Mouse (Mus musculus) left cerebral cortex, adult 8-10 months (tissue): ENCODE data around the gene Tomm22. TPM values are rescaled to one million over a fixed set of nuclear protein-coding genes. Genes with fewer than 3 reads are reported as not detected.

ENCODE experiments used
- DNase-seq, 2 experiments: peaks; one replicate each; pipeline ENCODE4 v3.0.0; 2022; ENCODE audit warnings: low spot score in 2 of 2
- total RNA-seq, 4 experiments: library from RNA; stranded (reverse); gene quantifications; 2 replicates each; pipeline ENCODE4 v1.2.4; 2022

The Tomm22 gene
- total RNA-seq, 4 experiments from 2014 or later: 87.9 to 109 (median 103) TPM

DNA sequence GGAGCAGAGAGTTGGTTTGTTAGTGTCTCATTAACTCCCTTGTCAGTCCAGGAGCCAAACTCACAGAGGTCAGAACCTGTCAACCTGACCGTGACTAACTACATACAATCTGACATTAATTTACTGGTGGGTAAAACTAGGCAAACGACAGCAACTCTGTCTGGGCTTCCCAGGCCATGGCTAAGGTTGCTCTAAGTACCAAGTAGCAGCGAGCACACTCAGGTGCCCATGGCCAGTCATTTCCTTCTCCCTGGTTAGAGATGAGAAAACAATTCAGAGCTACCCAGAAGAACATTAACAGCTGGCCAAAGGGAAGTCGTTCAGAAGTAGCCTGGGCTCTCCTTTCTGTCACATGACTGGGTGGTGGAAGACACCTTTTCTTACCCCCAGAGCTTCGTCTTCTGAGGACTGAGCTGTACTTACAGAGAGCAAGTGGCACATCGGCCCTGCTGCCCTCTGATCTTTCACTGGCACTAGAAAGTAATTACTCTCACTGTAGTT lies 14.5 kb downstream of the Tomm22 start:
- DNase-seq: no peak

DNA sequence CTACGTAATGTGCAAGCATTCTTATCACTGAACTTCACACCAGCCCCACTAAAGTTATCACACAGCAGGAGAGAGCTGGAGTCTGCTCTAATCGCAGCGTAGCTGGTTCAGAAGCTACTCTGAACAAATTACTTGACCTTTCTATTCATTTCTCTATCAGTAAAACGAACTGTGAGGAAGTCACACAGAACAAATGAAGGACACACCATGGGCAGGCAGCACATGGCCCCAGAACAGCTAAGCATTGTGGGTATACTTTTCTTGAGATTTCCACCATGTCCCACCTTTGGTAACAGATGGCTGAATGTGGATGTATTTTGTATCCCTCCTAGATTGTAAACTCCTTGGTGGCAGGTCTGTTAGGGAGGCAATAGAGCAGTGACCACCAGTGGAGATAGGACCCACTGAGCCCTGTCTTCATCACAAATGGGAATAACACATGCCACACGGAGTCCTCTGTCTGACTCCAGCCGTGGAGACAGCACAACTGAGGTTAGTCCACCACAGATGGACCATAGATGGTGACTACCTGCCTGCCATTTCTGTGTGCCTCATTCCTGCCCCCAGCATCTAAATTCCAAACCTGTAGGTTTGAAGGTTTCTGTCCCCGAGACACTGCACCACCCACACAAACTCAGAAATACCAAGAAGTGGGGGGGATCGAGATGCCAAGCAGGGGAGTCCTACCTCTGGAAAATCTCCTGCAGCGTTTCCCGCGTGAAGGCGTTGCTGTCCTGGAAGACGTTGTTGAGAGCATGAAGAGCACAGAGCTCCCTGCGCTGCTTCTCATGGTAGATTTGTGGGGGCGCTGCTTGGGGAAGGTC lies 15.6 kb downstream of the Tomm22 start:
- no peak for DNase-seq

GRCm38 (mm10) chr15:79687175-79687574 lies 16.5 kb downstream of the Tomm22 start:
- peak; percentile 35 to 37 for DNase-seq

- DNase-seq: peak; percentile 92 to 96
Measured at GRCm38 (mm10) chr15:79687646-79688267, 17.1 kb downstream of the Tomm22 start, which contains the start of gene Josd1. Gene Josd1, minus strand, starts transcription at chr15:79687919.

GRCm38 (mm10) chr15:79688268-79688956 lies 17.8 kb downstream of the Tomm22 start:
- DNase-seq: no peak

DNA sequence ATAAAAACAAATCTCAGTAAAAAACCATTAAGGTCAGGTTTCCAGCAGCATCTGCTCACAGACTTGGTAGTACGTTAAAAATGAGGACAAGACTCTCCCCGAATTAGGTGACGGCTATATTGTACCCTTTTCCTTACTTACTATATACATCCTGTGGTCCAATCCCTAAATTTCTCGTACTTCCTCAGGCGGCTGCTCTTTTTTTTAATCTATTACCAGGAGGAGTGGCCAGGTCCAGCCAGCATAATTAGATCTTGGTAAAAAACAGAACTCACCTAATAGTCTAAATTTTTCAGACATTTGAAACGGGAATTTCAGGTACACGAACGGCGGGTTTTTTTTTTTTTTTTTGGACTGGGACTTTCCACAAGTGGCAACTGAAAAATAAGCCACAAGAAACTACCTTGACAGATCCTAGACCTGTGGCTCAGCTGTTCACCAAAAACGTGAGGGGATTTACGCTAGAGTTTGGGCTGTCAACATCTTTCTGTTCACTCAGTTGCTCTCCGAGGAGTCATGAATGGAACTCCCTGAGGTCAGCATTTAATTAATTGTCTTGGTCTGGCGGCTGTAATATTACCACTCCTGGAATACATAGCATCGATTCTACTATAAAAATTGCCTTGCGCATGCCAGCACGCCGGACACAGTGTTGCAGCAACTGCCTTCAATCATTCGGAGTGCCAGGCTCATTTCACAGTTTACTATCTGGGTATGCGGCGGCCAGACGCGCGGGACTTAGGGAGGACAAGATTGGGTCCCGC lies 19.2 kb downstream of the Tomm22 start:
- no peak for DNase-seq

DNA sequence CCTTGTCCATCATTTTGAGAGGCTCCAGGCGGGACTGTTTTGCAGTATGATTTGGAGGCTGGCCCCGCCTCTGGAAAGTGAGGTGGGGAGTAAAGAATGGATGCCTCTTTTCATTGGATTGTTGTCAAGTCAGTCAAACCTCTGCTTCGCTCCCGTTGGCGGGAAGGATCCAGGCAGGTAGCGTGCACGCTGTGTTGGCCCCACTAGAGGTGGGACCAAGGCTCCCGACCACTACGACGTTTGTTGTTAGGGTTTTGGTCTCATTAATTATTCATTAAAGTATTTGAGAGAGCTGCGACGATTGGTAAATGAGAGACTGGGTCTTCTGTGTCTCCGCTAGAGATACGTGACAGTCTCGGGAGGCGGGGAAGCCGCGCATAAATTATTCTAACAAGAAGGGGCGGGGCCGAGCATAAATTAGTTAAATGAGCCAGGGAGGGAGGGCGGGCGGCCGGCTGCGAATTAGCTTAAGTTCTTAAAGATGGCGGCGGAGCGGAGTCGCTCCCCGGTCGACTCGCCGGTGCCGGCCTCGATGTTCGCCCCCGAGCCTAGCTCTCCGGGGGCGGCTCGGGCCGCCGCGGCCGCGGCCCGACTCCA lies 19.9 kb downstream of the Tomm22 start, which contains the start of gene Gtpbp1:
Gene Gtpbp1 (plus strand): TSS at position 420 of the 597 bp plus-strand sequence.
- DNase-seq: peak; percentile 91 to 99

- DNase-seq: peak in 1 of 2 experiments; percentile 60
Measured at GRCm38 (mm10) chr15:79691023-79691508, 20.4 kb downstream of the Tomm22 start.

DNA sequence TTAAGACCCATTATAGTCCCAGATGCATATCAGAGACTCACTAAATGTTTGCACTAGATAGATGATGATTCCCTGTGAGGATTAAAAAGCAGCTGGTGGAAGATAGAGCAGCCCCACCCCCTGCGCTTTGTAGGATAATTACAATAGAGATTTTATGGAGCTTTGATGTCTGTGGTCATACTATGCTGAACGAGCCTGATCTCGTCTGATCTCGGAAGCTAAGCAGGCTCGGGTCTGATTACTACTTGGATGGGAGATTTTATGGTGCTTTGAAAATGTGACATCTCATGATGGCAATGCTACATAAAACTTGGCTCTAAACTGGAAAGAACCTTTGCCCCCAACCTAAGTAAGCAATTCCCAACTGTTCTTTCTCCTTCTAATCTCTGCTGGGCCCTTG lies 21.7 kb downstream of the Tomm22 start:
- DNase-seq: no peak

DNA sequence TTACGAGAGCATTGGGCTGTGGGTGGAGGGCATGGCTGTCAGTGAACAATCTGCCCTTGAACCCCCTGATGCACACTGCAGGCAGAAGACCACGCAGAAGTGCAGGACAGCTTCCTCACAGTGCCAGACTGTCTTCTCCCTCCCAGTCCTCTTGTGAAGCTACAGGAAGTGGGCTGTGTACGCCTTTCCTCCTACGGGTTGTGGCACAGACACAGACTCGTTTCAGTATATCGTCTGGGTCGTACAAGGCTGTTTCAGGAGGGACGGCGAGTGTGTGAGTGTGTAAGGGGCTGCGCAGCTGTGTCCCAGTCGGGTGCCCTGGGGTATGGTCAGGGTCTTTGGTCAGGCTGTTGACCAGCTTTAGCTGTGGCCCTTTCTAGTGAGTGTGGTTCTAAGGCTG lies 23.1 kb downstream of the Tomm22 start:
- DNase-seq: no peak

DNA sequence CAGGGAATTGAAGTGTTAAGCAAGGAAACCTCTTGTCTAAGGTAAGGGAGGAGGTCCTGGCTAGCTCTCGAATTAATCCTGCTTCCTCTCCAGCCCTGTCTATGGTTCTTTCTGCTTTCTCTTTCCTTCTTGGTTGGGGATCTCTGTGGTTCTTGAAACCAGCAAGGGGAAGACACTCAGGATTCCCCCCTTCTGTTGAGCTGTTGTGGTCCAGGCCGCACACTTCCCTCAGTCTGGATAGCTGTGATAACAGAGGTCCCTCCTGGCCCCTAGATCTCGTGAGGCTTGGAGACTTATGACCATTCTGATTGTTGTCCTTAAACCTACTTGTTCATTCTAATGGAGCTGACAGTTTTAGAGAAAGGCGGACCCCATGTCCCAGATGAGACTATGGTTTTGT lies 23.9 kb downstream of the Tomm22 start:
- no peak for DNase-seq

- no peak for DNase-seq
Measured at GRCm38 (mm10) chr15:79695516-79695915, 24.9 kb downstream of the Tomm22 start.

- no peak for DNase-seq
Measured at GRCm38 (mm10) chr15:79696508-79696907, 25.8 kb downstream of the Tomm22 start.

DNA sequence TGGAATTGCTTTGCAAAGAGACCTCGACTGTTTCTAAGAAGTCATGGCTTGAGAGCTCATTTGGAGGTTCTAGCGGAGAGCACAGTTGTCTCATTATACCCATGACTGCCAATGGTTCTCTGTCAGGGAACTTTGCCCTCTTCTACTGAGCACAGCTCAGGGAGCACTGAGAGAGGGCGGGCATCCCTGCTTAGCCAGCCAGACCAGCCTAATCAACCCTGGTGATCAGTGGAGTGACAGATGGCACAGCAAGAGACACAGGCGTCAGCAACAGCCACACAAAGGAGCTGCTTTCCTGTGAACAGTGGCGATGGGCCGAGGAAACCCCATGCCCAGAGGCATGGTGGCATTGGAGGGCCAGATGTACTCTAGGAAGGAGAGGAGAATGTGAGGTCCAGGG lies 26.4 kb downstream of the Tomm22 start:
- no peak for DNase-seq

DNA sequence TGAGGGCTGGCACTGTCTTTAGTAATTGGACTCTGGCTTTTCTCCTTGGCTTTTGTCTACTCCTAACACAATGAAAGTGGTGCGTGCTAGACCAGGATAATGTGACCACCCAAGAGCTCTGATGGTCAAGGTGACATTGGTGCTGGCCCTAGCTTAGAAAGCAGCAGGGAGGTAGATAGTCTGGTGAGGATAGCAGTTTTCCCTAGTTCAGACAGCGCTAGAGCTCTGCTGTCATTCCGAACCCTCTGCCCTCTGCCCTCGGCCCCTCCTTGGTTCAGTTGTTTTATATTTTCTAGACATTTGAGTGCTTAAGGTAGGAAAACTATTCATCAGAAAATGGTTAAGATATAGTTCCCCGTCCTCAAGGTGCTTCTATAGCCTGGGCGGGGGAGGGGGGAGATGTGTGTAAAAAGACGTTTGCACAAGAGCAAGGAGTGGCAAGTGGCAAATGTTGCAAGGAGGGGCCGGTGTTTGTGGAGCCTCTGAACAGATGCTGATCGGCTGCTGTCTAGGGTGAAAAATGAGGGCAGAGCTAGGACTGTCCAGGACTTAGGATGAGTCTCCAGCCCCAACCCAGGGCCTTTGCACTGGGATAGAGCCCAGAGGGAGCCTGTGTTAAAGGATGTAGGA lies 27.0 kb downstream of the Tomm22 start:
- DNase-seq: no peak

DNA sequence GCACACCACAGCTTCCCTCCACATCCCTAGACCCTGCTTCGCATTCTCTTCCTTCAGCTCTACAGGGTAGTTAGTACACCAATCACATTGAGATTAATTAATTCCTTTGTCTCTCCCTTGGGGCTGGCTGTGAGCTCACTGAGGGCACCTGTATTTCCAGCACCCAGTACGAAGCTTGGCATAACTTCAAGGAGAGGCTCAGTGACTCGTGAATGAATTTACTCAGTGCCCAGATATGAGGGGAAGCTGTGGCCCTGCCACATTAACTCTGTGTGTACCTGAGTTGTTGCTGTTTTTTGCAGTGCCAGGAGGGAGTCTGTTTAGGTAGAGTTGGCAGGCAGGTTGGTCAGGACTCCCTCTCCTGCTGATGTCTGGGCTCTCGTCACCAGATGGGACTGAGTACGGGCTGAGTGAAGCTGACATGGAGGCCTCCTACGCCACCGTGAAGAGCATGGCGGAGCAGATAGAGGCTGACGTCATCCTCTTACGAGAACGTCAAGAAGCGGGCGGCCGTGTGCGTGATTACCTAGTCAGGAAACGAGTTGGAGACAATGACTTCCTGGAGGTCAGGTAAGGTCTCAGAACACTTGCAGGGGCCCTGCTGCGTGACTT lies 36.0 kb downstream of the Tomm22 start:
- no peak for DNase-seq

GRCm38 (mm10) chr15:79708229-79708822 lies 37.7 kb downstream of the Tomm22 start:
- DNase-seq: no peak

DNA sequence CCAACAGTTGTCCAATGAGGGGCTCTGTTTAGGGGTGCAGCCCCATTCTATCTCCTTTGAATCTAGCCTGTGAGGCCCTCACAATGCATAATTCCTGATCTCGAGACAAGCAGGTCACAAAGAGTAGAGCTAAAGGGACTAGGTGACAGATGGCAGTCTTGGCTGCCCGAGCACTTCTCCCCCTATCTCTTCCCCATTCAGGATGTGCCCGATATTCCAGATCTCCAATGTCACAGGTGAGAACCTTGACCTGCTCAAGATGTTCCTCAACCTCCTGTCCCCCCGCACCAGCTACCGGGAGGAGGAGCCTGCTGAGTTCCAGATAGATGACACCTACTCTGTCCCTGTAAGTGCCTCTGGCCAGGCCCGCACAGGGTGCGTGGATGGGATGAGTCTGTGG lies 45.0 kb downstream of the Tomm22 start:
- no peak for DNase-seq

DNA sequence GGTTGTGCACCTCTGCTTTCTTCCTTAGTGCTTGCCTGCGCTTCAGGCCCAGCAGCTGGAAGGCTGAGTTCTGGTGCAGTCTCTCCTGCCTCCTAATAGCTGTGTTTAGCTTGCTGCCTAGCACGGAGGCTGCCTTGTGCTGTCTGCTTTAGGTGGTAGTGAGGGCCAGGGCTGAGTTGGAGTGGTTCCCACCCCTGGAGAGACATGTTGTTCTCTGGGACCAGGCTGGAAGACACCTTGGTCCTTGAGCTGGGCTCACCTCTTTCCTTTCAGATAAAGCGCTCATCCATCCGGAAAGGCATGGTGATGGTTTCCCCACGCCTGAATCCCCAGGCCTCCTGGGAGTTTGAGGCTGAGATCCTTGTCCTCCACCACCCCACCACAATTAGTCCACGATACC lies 46.0 kb downstream of the Tomm22 start:
- DNase-seq: no peak
